Mouse (Mus musculus): ENCODE measurements around the gene Krt5. TPM values are rescaled to one million over a fixed set of nuclear protein-coding genes. Genes with fewer than 3 reads are reported as not detected.
"Not testable (repeated sequence)": the region's sequence is repeated elsewhere in the genome, so short reads cannot be mapped to it uniquely, and the experiment has no call there.

Krt5 gene
- polyA plus RNA-seq (2012; rRNA removed), result 0.08 TPM in 1 of 2 replicates, not detected in the other

DNA sequence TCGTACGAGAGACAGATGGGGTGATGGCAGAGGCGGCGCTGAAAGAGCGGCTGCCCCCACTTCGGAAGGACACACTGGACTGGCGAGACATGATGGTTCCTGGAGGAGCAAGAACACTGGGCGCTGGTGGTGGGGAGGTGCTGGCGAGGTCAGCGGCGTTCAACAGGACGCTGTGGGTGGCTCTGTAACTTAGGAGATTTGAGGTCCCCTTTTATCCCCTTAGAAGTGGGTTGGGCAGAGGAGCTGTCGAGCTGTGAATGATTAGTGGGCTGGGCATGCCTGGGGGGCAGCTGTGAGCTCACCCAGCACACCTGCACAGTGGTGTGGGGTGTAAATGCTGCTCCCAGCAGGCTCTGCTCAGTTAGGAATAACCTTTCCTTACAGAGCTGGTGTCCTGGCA lies at the start of gene Krt5:
Gene Krt5 (minus strand): TSS at position 179 of the 400 bp plus-strand sequence.
- DNase-seq (ENCODE audit: extremely low spot score in 1 of 2, low spot score in 1 of 2), result no peak

DNA sequence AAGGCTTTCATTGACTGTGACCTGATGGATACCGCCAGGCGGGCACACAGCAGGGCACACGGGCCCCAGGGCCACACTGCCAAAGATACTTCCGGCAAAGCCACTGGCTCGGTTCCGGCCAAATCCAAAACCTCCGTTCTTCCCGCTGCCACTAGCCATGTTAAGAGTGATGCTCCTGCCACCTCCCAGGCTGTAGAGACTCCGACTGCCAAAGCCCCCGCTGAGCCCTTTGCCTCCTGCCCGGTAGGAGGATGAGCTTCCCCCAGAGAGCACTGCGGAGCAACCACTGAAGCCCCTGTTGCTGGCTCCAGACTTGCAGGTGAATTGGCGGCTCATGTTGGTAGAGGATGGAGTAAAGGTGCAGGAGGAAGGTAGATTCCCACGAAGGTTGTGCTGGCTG lies 30.0 kb upstream of the Krt5 start, which contains the start of gene Krt71:
Gene Krt71 (minus strand): TSS at position 399 of the 400 bp plus-strand sequence.
- DNase-seq (ENCODE audit: extremely low spot score in 1 of 2, low spot score in 1 of 2), result no peak

DNA sequence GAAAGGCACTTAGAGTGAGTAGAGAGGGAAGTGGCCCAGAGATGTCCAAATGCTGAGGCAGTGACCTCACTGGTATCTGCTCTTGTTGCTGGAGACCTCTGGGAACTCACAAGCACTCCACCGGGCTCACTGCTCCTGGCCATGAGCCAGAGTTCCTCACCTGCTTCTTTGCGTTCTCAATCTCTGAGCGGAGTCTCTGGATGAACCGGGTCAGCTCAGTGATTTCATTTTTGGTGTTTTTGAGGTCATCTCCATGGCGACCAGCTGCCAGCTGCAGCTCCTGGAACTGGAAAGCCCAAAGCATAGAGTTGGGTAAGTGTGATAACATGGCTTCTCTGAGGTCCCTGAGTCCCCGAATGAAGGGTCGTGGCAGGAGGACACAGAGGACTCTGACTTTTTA lies 25.1 kb upstream of the Krt5 start:
- no peak for DNase-seq (ENCODE audit: extremely low spot score in 1 of 2, low spot score in 1 of 2)

DNA sequence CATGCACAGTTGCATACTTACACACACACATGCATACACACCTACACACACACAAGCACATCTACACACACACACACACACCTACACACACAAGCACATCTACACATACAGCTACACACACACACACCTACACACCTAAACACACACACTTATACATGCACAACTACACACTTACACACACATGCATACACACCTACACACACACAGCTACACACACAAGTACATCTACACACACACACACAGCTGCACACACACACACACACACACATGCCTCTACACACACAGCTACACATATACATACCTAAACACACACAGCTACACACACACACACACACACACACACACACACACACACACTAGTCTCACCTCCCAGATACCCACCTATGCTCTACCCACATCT lies 18.0 kb upstream of the Krt5 start:
- DNase-seq (ENCODE audit: extremely low spot score in 1 of 2, low spot score in 1 of 2), result no peak

DNA sequence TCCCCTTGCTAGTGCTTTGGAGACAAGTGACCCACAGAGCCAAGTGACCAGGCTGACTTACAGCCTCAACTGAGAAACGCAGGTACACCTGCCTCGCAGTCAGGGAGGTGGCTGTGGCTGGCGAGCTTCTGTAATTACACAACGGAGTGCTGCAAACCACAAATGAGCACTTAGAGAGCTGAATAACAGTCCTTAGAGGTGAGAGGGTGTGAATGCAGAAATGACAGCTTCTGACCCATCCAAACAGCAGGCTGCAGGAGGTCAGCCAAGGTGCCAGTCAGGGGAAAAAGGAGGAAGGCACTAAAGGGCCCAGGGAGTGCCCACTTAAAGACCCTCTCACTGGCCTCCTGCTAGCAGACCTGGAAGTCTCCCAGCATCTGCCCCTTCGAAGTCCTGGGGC lies 12.0 kb upstream of the Krt5 start:
- no peak for DNase-seq (ENCODE audit: extremely low spot score in 1 of 2, low spot score in 1 of 2)

DNA sequence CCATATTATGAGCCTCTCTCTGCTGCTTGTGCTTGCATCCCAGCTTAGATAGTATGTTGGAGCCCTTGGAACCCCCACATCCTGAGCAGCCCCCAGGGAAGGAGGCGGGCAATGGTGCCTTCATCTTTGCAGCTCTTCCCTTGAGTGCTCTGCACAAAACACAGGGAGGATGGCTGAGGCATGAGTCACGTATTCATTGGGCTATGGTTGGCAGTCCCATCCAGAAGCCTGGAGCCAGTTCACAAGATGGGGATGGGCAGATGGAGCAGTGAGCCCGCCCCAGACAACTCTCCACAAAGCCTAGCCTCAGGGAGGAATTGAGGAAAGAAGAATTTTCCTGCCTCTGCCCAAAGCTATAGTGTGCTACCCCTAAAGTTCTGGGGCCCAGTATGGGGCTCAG lies 3.1 kb upstream of the Krt5 start:
- DNase-seq (ENCODE audit: extremely low spot score in 1 of 2, low spot score in 1 of 2), result no peak

DNA sequence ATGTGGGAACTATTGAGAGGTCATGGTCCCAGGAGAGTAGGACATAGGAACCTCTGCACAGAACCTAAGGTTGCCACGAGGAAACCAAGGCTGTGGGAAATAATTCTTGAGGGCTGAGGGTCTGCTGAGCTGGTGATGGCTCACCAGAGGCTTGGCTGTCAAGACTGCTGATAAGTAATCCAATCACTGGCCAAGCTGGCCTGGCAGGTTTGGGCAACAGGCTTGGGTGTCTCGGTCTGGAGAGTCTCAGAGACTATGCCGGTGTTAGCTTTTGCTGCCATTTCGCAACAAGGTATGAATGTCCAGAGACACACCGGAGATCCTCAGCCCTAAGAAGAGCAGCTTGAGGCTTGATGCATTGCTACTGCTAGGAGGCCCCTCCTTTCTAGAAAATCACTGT lies 1.7 kb upstream of the Krt5 start:
- DNase-seq (ENCODE audit: extremely low spot score in 1 of 2, low spot score in 1 of 2), result no peak

DNA sequence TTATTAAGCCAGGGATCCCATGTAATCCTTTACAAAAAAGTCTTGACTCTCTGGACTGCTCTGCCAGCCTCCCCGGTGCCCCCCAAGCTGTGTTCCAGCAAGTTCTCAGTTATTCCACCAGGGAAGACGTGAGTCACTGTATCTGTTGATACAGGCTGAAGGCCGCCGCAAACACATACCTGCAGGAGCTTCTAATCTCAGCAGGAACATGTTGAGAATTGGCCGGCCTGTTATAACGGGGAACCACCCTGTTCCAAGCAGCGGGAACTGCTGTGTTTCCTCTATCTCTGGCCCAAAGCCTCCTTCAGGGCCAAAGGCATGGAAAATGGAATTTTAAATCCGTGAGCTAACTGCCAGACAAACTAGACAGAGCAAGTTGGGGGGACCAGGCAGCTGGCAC lies 1.0 kb upstream of the Krt5 start:
- DNase-seq (ENCODE audit: extremely low spot score in 1 of 2, low spot score in 1 of 2), result no peak

DNA sequence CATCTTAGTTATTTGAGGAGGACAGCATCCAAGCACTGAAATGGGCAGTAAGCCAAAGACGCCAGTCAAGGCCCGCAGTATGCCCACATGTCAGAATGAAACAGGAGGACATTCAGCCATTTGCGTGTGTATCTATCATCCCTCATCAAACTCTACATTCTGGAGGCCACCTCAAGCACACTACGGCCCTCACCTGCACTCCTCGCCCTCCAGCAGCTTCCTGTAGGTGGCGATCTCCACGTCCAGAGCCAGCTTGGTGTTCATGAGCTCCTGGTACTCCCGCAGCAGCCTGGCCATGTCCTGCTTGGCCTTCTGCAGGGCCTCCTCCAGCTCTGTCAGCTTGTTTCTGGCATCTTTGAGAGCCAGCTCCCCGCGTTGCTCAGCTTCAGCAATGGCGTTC lies 4.0 kb downstream of the Krt5 start:
- no peak for DNase-seq (ENCODE audit: extremely low spot score in 1 of 2, low spot score in 1 of 2)

DNA sequence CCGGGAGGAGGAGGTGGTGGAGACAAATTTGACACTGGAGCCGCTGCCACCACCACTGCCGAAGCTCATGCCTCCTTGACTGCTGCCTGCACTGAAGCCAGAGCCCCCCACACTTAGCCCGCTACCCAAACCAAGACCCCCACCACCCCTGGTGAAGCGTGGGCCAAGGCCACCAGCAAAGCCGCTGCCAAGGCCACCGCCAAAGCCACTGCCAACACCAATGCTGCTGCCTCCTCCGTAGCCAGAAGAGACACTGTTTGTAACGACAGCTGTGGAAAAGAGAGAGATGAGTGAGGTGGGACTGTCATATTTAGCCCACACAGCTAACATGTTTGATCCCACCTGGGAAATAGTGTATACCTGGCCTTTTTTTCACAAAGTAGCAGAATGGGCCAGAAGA lies 5.2 kb downstream of the Krt5 start:
- no peak for DNase-seq (ENCODE audit: extremely low spot score in 1 of 2, low spot score in 1 of 2)

DNA sequence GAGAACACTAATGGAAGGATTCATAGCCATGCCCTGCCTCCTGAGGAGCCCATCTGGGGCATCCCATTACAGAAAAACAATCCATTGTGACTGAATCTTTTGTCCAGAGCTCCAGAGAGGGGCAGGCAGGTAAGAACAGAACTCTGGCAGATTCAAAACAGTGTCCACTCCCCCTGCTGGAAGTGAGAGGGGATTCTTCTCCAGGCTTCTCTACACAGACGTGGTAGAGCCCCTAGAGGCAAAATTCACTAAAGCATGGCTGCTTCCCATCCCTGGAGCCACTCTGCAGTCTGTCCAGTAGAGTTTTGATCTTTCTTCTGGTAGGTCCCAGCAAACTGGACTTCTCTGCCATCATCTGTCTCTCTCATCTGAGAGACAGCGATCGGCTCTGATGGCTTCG lies 8.6 kb downstream of the Krt5 start:
- peak in 1 of 2 experiments; percentile 9 for DNase-seq (ENCODE audit: extremely low spot score in 1 of 2, low spot score in 1 of 2)

DNA sequence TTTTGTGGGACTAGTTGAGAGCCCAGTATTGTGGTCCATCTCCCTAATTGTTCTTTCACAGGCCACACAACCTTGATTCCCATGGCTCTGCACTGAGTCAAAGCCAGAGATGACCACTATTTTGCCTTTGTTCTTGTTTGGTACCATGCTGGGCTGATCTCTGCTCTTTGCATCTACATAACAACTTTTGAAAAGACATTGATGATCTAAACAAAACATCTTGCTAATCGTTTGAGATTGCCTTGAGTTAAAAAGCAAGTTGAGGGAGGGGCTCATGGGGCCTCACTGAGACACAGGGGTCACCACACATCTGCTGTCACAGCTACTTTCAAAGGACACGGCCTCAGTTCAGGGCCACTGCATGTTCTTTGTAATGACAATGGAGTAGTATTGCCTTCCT lies 10.3 kb downstream of the Krt5 start:
- no peak for DNase-seq (ENCODE audit: extremely low spot score in 1 of 2, low spot score in 1 of 2)

DNA sequence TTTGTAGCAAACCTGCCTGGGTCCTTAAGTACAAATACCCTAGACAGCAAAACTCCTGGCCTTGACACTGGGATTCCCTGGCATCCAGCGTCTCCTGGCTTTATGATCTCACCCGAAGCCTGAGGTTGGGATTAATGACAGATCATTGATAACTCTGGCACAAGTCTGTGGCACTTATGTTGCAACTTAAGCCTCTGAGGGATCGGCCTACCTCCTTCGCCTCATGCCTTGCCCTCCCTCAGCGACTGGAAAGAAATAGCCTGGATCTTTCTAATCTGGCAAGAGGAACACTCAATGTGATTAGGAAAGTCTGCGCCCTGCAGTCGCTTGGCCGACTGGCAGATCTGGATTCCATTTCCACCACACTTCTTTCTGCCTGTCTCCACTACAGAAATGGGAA lies 12.8 kb downstream of the Krt5 start:
- DNase-seq (ENCODE audit: extremely low spot score in 1 of 2, low spot score in 1 of 2), result no peak

DNA sequence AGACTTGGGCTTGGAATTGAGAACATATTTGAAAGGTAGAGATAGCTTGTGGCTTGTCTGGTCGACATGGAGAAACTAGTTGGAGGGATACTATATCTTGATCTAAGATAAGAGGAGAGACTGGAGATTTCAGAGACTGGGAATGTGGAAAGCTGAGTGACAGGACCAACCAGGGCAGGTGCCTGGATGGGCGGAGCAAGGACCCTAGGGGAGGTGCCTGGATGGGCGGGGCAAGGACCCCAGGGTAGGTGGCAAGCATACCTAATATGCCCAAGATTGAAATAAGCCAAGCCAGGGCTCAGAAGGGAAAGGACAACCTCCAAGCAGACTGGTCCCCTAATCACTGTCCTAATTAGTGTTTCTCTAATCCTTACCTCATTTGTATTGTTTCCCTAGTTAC lies 13.5 kb downstream of the Krt5 start:
- DNase-seq (ENCODE audit: extremely low spot score in 1 of 2, low spot score in 1 of 2), result no peak

DNA sequence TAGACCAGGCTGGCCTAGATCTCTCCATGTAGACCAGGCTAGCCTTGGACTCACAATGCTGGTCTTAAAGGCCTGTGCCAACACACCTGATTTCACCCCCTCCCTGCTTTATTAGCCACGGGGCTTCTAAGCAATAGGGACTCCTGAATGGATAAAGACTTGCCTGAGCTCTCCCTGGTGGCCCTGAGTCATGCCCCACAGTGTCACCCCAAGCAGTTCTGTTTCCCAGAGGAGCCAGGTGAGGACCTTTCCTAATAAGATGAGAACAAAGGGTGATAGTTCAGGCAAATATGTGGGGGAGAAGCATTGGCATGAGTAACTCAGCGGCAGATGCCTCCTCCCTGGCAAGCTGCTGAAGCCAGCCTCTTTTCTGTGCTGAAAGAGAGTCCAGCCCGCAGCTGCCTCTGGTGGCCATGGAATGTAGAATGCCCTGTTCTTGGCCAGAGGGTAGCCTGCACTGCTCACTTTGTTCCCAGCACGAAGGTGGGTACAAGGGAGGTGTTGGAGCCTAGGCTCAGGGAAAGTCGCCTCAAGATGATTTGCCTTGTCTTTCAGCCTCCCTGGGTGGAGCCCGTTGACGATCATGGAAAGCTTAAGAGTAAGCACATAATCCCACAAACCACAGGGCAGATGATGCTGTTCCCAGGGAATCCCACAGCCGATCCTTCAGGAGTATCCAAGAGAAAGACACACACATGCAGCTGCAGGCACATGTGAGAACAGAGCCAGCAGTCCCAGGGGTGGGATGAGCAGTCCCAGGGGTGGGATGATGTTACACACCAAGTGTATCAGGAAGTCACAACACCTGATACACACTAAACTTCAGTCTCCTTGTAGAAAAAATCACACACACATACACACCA lies 15.1 kb downstream of the Krt5 start:
- DNase-seq (ENCODE audit: extremely low spot score in 1 of 2, low spot score in 1 of 2), result no peak

DNA sequence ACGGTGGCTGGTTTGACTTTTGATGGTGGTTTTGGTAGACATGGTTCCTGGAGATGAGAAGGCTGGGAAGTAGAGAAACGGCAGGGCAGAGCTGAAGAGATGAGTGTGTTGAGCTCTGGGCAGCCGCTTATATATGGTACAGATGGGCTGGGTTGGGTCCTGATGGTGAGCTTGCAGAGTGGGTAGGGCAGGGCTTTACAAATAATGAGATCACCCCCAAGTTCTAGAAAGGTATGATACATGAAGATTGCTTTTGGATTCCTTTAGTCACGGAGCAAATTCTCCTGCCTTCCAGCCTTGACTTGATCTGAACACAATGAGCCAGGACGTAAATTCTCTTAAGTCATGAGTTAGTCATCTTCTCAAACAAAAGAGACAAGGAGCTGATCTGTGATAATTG lies 18.5 kb downstream of the Krt5 start, which contains the start of gene Krt6a:
Gene Krt6a (minus strand): TSS at position 101 of the 400 bp plus-strand sequence.
- no peak for DNase-seq (ENCODE audit: extremely low spot score in 1 of 2, low spot score in 1 of 2)

DNA sequence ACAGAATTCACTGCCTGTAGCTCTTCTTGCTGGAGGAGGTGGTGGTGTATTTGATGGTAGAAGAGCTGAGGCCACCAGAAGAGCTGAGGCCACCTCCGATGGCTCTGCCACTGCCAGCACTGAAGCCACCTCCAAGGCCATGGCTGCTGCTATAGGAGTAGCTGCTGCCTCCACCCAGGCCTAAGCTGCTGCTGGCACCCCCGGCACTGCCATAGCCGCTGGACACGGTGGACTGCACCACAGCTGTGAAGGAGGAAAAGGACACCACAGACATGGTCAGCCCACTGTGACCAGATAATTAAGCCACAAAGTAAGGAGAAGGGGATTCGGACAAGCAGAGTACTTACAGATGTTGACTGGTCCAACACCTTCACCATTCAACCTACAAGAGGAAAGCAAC lies 22.2 kb downstream of the Krt5 start:
- DNase-seq (ENCODE audit: extremely low spot score in 1 of 2, low spot score in 1 of 2), result not testable (repeated sequence)

DNA sequence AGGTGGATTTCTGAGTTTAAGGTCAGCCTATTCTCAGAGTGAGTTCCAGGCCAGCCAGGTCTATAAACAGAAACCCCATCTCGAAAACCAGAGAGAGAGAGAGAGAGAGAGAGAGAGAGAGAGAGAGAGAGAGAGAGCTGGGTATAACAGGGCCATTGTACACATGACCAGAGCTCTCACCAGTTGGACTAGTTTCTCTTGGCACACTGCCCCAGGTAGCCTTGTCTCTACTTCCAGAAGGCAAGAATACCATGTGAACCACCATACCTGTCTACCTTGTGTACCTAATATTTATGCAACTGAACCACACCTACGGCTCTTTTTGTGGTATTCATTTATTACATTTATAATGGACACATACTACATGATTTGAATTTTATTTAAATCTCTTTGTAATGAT lies 24.5 kb downstream of the Krt5 start:
- DNase-seq (ENCODE audit: extremely low spot score in 1 of 2, low spot score in 1 of 2), result no peak

DNA sequence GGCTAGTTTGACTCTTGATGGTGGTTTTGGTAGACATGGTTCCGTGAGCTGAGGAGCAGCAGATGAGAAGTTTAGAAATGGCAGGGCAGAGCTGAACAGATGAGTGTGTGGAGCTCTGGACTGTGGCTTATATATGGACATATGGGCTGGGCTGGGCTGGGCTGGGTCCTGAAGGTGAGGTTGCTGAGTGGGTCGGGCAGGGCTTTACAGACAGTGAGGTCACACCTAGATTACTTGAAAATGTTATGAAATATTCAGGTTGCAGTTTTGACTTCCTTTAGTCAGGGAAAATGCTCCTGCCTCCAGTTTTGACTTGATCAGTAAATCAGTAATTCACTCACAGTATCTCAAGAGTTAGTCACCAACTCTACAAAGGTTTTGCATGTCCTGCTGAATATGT lies 32.5 kb downstream of the Krt5 start, which contains the start of gene Krt6b:
Gene Krt6b (minus strand): TSS at position 101 of the 400 bp plus-strand sequence.
- no peak for DNase-seq (ENCODE audit: extremely low spot score in 1 of 2, low spot score in 1 of 2)

DNA sequence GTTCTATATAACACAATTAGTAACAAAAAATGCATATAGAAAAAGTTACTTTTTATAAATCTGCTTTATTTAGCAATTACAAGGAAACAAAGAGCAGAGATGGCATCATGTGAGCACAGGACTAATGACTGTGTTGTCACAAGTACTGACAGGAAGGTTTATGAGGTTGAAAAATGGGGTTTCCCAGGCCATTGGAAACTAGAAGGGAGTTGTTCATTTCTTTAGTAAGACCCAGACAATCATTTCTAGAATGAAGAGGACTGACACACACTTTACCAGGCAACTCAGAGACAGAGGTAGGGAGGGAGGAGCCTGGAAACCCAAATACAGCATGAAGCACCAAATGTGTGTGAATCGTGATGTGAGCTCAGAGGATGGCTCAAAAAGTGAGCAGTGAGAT lies 36.7 kb downstream of the Krt5 start:
- no peak for DNase-seq (ENCODE audit: extremely low spot score in 1 of 2, low spot score in 1 of 2)

Data from frontal cortex, adult 2 months (tissue).